Mouse (Mus musculus) B cell, adult 2 months (primary cell): ENCODE results near the gene Tsfm.
A peak's percentile ranks its signal among the peaks of the same experiment; 100 is the strongest.

Experiments used
- DNase-seq, 2 experiments: peaks; one replicate each; pipeline ENCODE4 v3.0.0; 2022

Tsfm gene

GRCm38 (mm10) chr10:127041274-127041766, 10.7 kb upstream of the Tsfm start, which contains the start of the genes Mettl1 and Eef1akmt3:
Mettl1 (plus strand) TSS chr10:127041414.
Eef1akmt3 (minus strand) TSS chr10:127041513.
- DNase-seq = peak in 1 of 2 experiments; percentile 33

- DNase-seq = no peak
Observed at GRCm38 (mm10) chr10:127040569-127041214, 10.1 kb upstream of the Tsfm start.

GRCm38 (mm10) chr10:127037641-127038040, 7.0 kb upstream of the Tsfm start:
- no peak for DNase-seq

GRCm38 (mm10) chr10:127036273-127036672, 5.6 kb upstream of the Tsfm start:
- DNase-seq = no peak

- no peak for DNase-seq
Observed at GRCm38 (mm10) chr10:127033301-127033741, 2.7 kb upstream of the Tsfm start.

GRCm38 (mm10) chr10:127018422-127018821, 12.2 kb downstream of the Tsfm start:
- no peak for DNase-seq

GRCm38 (mm10) chr10:127017071-127017470, 13.6 kb downstream of the Tsfm start:
- no peak for DNase-seq

GRCm38 (mm10) chr10:127016488-127016887, 14.2 kb downstream of the Tsfm start:
- no peak for DNase-seq

- no peak for DNase-seq
Observed at GRCm38 (mm10) chr10:127003806-127004205, 26.8 kb downstream of the Tsfm start.

GRCm38 (mm10) chr10:127003334-127003733, 27.3 kb downstream of the Tsfm start:
- DNase-seq = no peak

GRCm38 (mm10) chr10:127002765-127003164, 27.9 kb downstream of the Tsfm start:
- no peak for DNase-seq

- DNase-seq = no peak
Observed at GRCm38 (mm10) chr10:127002056-127002455, 28.6 kb downstream of the Tsfm start.

- no peak for DNase-seq
Observed at GRCm38 (mm10) chr10:127001297-127001696, 29.3 kb downstream of the Tsfm start.

- no peak for DNase-seq
Observed at GRCm38 (mm10) chr10:127000529-127000928, 30.1 kb downstream of the Tsfm start, which contains the start of gene Avil. Avil (plus strand) TSS chr10:127000709.

- no peak for DNase-seq
Observed at GRCm38 (mm10) chr10:126997340-126998113, 33.1 kb downstream of the Tsfm start.

- DNase-seq = peak; percentile 49 to 57
Observed at GRCm38 (mm10) chr10:126993621-126994020, 37.0 kb downstream of the Tsfm start.

- no peak for DNase-seq
Observed at GRCm38 (mm10) chr10:126991676-126992075, 39.0 kb downstream of the Tsfm start.

GRCm38 (mm10) chr10:126990313-126991056, 40.2 kb downstream of the Tsfm start:
- peak; percentile 92 for DNase-seq

- DNase-seq = no peak
Observed at GRCm38 (mm10) chr10:126988513-126989165, 42.0 kb downstream of the Tsfm start.

GRCm38 (mm10) chr10:126987183-126988118, 43.2 kb downstream of the Tsfm start:
- DNase-seq = no peak

- no peak for DNase-seq
Observed at GRCm38 (mm10) chr10:126986541-126986961, 44.1 kb downstream of the Tsfm start.
